Mouse (Mus musculus) embryonic facial prominence, embryonic 14.5 days (tissue): ENCODE results near the gene Stk10. TPM values are rescaled to one million over a fixed set of nuclear protein-coding genes. Genes with fewer than 3 reads are reported as not detected.

Source experiments
- ATAC-seq: fragments of 200-750 bp; cut with Nextera tagmentation; 2 replicates; pipeline ENCODE4 v1.8.0; 2017; ENCODE audit warnings: low read depth, moderate number of reproducible peaks, moderate TSS enrichment
- DNase-seq: peaks from one replicate; pipeline ENCODE4 v3.0.0-alpha.2; 2015; ENCODE audit warnings: low spot score
- H3K27ac ChIP-seq: fragments of 300-500 bp; sonication (generic); replicated peaks from 2 replicates; pipeline ENCODE4 v1.5.1; 2014; ENCODE audit warnings: low read depth, mild to moderate bottlenecking, low read length, moderate library complexity
- H3K27me3 ChIP-seq: fragments of 300-500 bp; sonication (generic); replicated peaks from 2 replicates; pipeline ENCODE4 v1.6.1; 2014; ENCODE audit warnings: low read length; ENCODE audit not compliant: control insufficient read depth, insufficient read depth
- H3K36me3 ChIP-seq: fragments of 300-500 bp; sonication (generic); 2 replicates; pipeline ENCODE4 v1.6.1; 2014; ENCODE audit warnings: low read length, mixed read lengths; ENCODE audit not compliant: control insufficient read depth, insufficient read depth
- H3K4me1 ChIP-seq: fragments of 300-500 bp; sonication (generic); 2 replicates; pipeline ENCODE4 v1.6.1; 2014; ENCODE audit warnings: antibody characterized with exemption, low read length; ENCODE audit not compliant: control insufficient read depth, insufficient read depth
- H3K4me2 ChIP-seq: fragments of 300-500 bp; sonication (generic); 2 replicates; pipeline ENCODE4 v1.6.1; 2014; ENCODE audit warnings: low read depth, mild to moderate bottlenecking, low read length, moderate library complexity, mixed read lengths
- H3K4me3 ChIP-seq: fragments of 300-500 bp; sonication (generic); 2 replicates; pipeline ENCODE4 v1.5.1; 2014; ENCODE audit warnings: low read depth, mild to moderate bottlenecking, low read length
- H3K9ac ChIP-seq: fragments of 300-500 bp; sonication (generic); 2 replicates; pipeline ENCODE4 v1.6.1; 2014; ENCODE audit warnings: low read depth, mild to moderate bottlenecking, low read length, moderate library complexity, mixed read lengths
- H3K9me3 ChIP-seq: fragments of 300-500 bp; sonication (generic); 2 replicates; pipeline ENCODE4 v1.6.1; 2016; ENCODE audit warnings: low read length; ENCODE audit not compliant: control insufficient read depth
- WGBS: fragments of 180-500 bp; shearing (Covaris S2); extraction: QIAGEN DNeasy Blood & Tissue Kit; methylation state at CpG from one replicate; pipeline ENCODE4 v1.1.7; 2014; 5-methylcytosine and 5-hydroxymethylcytosine counted together
- polyA plus RNA-seq: library from polyadenylated mRNA; unstranded; fragments of >200 nt; fragmentation: Nextera tagmentation; extraction: Ambion mirVana; gene quantifications from 2 replicates; pipeline ENCODE4 v1.2.1, GENCODE M21; 2014

The Stk10 gene
- polyA plus RNA-seq, 1 experiment from 2014 or later: 2.8 TPM

- peak; percentile 24 for ATAC-seq
Observed at GRCm38 (mm10) chr11:32604663-32605062, 71.6 kb downstream of the Stk10 start.

GRCm38 (mm10) chr11:32605131-32605860 is 72.2 kb downstream of the Stk10 start:
- Histone ChIP-seq H3K9me3 (no peaks in the 10 kb centered on the region), H3K4me3 (no peak overlapping the region), H3K9ac (no peak overlapping the region), H3K27me3 (no peaks in the 10 kb centered on the region), H3K36me3 (no peaks in the 10 kb centered on the region), H3K27ac (peak overlapping the region; percentile 67), H3K4me2 (no peak overlapping the region), H3K4me1 (peaks cover 12% of the 10 kb centered on the region)
- ATAC-seq (peak; percentile 80), DNase-seq (peak; percentile 79)
- WGBS: 39% methylated on average over 7 of the region's 7 CpGs

More at GRCm38 (mm10) chr11:32604663-32605062, 71.6 kb downstream of the Stk10 start:
- no peak for DNase-seq
- Histone ChIP-seq H3K4me2 (no peak overlapping the region), H3K4me3 (no peak overlapping the region), H3K9ac (no peak overlapping the region), H3K36me3 (no peaks in the 10 kb centered on the region), H3K27me3 (no peaks in the 10 kb centered on the region), H3K4me1 (peaks cover 12% of the 10 kb centered on the region), H3K9me3 (no peaks in the 10 kb centered on the region), H3K27ac (peak overlapping the region; percentile 30; the same call in 1 of the 2 replicates)
- 11% methylated on average over 4 of the region's 4 CpGs for WGBS

GRCm38 (mm10) chr11:32605907-32606306 is 72.8 kb downstream of the Stk10 start:
- H3K36me3 ChIP-seq: no peaks in the 10 kb centered on the region
- peaks cover 12% of the 10 kb centered on the region for H3K4me1 ChIP-seq
- H3K4me3 ChIP-seq: no peak overlapping the region
- H3K27me3 ChIP-seq: no peaks in the 10 kb centered on the region
- no peak overlapping the region for H3K9ac ChIP-seq
- no peaks in the 10 kb centered on the region for H3K9me3 ChIP-seq
- no peak for DNase-seq
- H3K4me2 ChIP-seq: no peak overlapping the region
- no peak for ATAC-seq
- WGBS: 72% methylated on average over 3 of the region's 3 CpGs
- no peak overlapping the region for H3K27ac ChIP-seq

- H3K36me3 ChIP-seq: no peaks in the 10 kb centered on the region
- H3K27ac ChIP-seq: no peak overlapping the region
- H3K27me3 ChIP-seq: no peaks in the 10 kb centered on the region
- H3K9ac ChIP-seq: no peak overlapping the region
- H3K4me1 ChIP-seq: peaks cover 12% of the 10 kb centered on the region
- no peak overlapping the region for H3K4me2 ChIP-seq
- no peak overlapping the region for H3K4me3 ChIP-seq
- ATAC-seq: no peak
- H3K9me3 ChIP-seq: no peaks in the 10 kb centered on the region
- DNase-seq: no peak
Observed at GRCm38 (mm10) chr11:32607319-32607718, 74.2 kb downstream of the Stk10 start.

- Histone ChIP-seq H3K4me2 (no peak overlapping the region), H3K4me3 (no peak overlapping the region), H3K27ac (no peak overlapping the region), H3K36me3 (no peaks in the 10 kb centered on the region), H3K27me3 (no peaks in the 10 kb centered on the region), H3K9me3 (no peaks in the 10 kb centered on the region), H3K9ac (no peak overlapping the region), H3K4me1 (no peaks in the 10 kb centered on the region)
- no peak for DNase-seq
- 81% methylated on average over 6 of the region's 6 CpGs for WGBS
- ATAC-seq: no peak
Observed at GRCm38 (mm10) chr11:32610616-32611015, 77.5 kb downstream of the Stk10 start.

- H3K4me3 ChIP-seq: no peak overlapping the region
- no peaks in the 10 kb centered on the region for H3K9me3 ChIP-seq
- H3K36me3 ChIP-seq: no peaks in the 10 kb centered on the region
- no peaks in the 10 kb centered on the region for H3K4me1 ChIP-seq
- ATAC-seq: no peak
- H3K4me2 ChIP-seq: no peak overlapping the region
- H3K9ac ChIP-seq: no peak overlapping the region
- WGBS: 80% methylated on average over 6 of the region's 6 CpGs
- DNase-seq: no peak
- H3K27ac ChIP-seq: no peak overlapping the region
- no peaks in the 10 kb centered on the region for H3K27me3 ChIP-seq
Observed at GRCm38 (mm10) chr11:32612304-32612703, 79.2 kb downstream of the Stk10 start.

- no peaks in the 10 kb centered on the region for H3K9me3 ChIP-seq
- H3K36me3 ChIP-seq: no peaks in the 10 kb centered on the region
- DNase-seq (no peak), ATAC-seq (no peak)
- WGBS: 97% methylated on average over 29 of the region's 29 CpGs
- H3K27me3 ChIP-seq: no peaks in the 10 kb centered on the region
- peaks cover 5% of the 10 kb centered on the region for H3K4me1 ChIP-seq
- no peak overlapping the region for H3K4me3 ChIP-seq
- H3K4me2 ChIP-seq: no peak overlapping the region
- no peak overlapping the region for H3K9ac ChIP-seq
- no peak overlapping the region for H3K27ac ChIP-seq
Observed at GRCm38 (mm10) chr11:32614463-32614862, 81.4 kb downstream of the Stk10 start.

GRCm38 (mm10) chr11:32615561-32615960 is 82.5 kb downstream of the Stk10 start:
- H3K36me3 ChIP-seq: no peaks in the 10 kb centered on the region
- 0 out of 2 replicates have a peak overlapping the region, but pooled peaks have one; percentile 25 for H3K9ac ChIP-seq
- no peak overlapping the region for H3K4me3 ChIP-seq
- peaks cover 9% of the 10 kb centered on the region for H3K4me1 ChIP-seq
- no peak for ATAC-seq
- 9% methylated on average over 11 of the region's 11 CpGs for WGBS
- H3K27me3 ChIP-seq: no peaks in the 10 kb centered on the region
- DNase-seq: peak; percentile 41
- H3K4me2 ChIP-seq: peak overlapping the region; percentile 34; the same call in 1 of the 2 replicates
- H3K9me3 ChIP-seq: no peaks in the 10 kb centered on the region
- H3K27ac ChIP-seq: no peak overlapping the region

GRCm38 (mm10) chr11:32616091-32616490 is 83.0 kb downstream of the Stk10 start:
- no peak overlapping the region for H3K4me3 ChIP-seq
- H3K9me3 ChIP-seq: no peaks in the 10 kb centered on the region
- no peak overlapping the region for H3K27ac ChIP-seq
- ATAC-seq: no peak
- H3K4me1 ChIP-seq: peaks cover 9% of the 10 kb centered on the region
- no peak for DNase-seq
- H3K27me3 ChIP-seq: no peaks in the 10 kb centered on the region
- H3K4me2 ChIP-seq: no peak overlapping the region
- H3K36me3 ChIP-seq: no peaks in the 10 kb centered on the region
- 74% methylated on average over 6 of the region's 6 CpGs for WGBS
- 0 out of 2 replicates have a peak overlapping the region, but pooled peaks have one; percentile 25 for H3K9ac ChIP-seq
